Mouse (Mus musculus): ENCODE data around the gene Stxbp5l. TPM values are rescaled to one million over a fixed set of nuclear protein-coding genes. Genes with fewer than 3 reads are reported as not detected.

Stxbp5l gene
- 0.12 and 0.24 TPM in 2 replicates for polyA plus RNA-seq (2014; fragmentation: Nextera tagmentation; extraction: Ambion mirVana)

- peaks cover 11% of the 10 kb centered on the region; the same call in 1 of the 2 replicates for H3K27me3 ChIP-seq (ENCODE audit: insufficient read depth, low read length)
- peaks cover 4% of the 10 kb centered on the region; the same call in 1 of the 2 replicates for H3K4me1 ChIP-seq (ENCODE audit: insufficient read depth)
- H3K9ac ChIP-seq: no peak within 1 kb of the TSS
- ATAC-seq (ENCODE audit: insufficient read depth): peak; percentile 99
- H3K4me2 ChIP-seq: peak within 1 kb of the TSS; percentile 95
- H3K36me3 ChIP-seq (ENCODE audit: insufficient read depth): no peaks in the 10 kb centered on the region
- DNase-seq: peak; percentile 92
- no peak within 1 kb of the TSS for H3K27ac ChIP-seq (ENCODE audit: low read depth)
- no peaks in the 10 kb centered on the region for H3K9me3 ChIP-seq (ENCODE audit: low read depth, low read length)
- H3K4me3 ChIP-seq (ENCODE audit: low read depth, low read length): peak within 1 kb of the TSS; percentile 47
- no peak for TF ChIP-seq CTCF (IDR thresholded peaks at IDR 0.05; ENCODE audit: low read depth)
- under 1% methylated on average over 33 of the region's 33 CpGs for WGBS
These were observed at the start of gene Stxbp5l for GRCm38 (mm10) chr16:37384821-37385344. Gene Stxbp5l (minus strand): TSS chr16:37384962.

DNA sequence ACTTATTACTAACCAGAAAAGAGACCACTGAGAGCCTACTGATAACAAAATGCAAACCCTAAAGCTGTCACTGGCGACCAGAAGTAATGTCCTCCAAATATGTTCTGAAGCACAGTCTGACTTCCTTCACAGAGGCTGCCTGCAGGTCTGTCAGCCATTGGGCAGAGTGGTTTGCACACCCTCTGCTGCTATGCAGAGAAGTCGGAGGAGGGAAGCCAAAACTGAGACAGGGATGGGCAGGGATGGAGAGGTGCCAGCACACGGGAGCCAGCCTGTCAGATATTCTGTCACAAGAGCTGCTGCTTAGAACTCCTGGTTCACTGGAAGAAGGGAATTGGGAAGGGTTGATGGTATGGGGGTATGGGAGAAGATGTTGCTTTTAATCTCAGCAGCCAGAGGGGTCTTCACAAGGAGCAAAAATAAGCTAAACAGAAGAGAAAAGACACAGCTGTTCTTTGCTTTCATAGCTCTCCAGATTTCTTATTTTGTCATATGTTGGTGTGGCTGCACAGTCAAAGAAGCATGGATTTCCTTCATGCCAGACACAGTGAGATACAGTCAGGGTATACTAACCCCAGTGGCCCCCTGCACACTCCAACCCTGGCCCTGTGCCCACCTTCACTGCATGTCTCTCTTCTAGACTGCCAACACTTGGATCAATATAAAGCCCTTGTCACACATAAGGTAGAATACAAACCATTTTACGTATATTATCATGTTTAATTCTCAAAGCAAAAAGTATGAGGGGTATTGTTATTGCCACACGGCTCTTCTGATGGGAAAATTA is 48.8 kb upstream of the Stxbp5l start:
- Histone ChIP-seq H3K9ac (no peak overlapping the region), H3K4me1 (ENCODE audit: insufficient read depth) (no peaks in the 10 kb centered on the region), H3K4me2 (no peak overlapping the region), H3K4me3 (ENCODE audit: low read depth, low read length) (no peak overlapping the region), H3K9me3 (ENCODE audit: low read depth, low read length) (no peaks in the 10 kb centered on the region), H3K27ac (ENCODE audit: low read depth) (no peak overlapping the region), H3K36me3 (ENCODE audit: insufficient read depth) (no peaks in the 10 kb centered on the region), H3K27me3 (ENCODE audit: insufficient read depth, low read length) (no peaks in the 10 kb centered on the region)
- WGBS: 39% methylated on average over 5 of the region's 5 CpGs
- ATAC-seq (ENCODE audit: insufficient read depth) (peak; percentile 81; the same call in 1 of the 2 replicates), DNase-seq (peak; percentile 49)
- no peak for TF ChIP-seq CTCF (IDR thresholded peaks at IDR 0.05; ENCODE audit: low read depth)

DNA sequence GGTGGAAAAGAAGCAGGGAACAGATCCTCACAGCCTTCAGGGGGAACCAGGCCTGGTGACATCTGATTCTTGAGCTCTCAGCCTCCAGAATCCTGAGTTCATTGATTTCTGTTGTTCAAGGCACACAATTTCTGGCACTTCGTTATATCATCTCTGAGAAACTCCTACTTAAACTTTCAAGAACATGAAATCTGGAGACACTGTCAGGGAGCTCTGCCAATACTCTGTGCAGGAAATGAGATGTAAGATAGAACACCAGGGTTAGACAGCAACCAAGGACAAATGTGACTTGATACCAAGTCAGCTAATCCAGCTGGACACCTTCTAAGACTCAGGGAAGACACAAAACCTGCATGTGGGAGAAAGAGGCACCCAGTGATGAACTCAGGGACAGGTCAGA is 40.7 kb upstream of the Stxbp5l start:
- 36% methylated on average over 1 of the region's 1 CpGs for WGBS
- no peak overlapping the region for H3K4me3 ChIP-seq (ENCODE audit: low read depth, low read length)

DNA sequence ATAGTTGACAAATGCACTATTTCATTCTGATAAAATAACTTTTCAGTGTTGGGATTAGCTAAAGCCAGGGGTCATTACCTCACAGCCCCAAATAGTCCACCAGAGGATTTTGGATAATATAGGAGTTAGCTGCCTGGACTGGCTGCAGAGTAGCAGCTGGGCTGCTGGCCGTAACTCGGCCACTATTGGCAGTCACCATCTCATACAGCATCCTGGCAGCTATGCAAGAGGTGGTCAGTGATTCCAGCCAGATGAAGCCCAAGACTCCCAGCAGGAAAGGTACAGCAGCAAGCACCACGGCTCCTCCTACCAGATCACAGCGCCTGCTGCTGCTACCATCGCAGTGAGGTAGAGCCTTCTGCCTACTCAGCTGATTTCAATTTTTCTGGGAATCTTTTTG is 38.1 kb upstream of the Stxbp5l start:
- no peak for TF ChIP-seq CTCF (IDR thresholded peaks at IDR 0.05; ENCODE audit: low read depth)
- no peaks in the 10 kb centered on the region for H3K9me3 ChIP-seq (ENCODE audit: low read depth, low read length)
- WGBS: 65% methylated on average over 5 of the region's 5 CpGs
- no peak for DNase-seq
- no peak overlapping the region for H3K27ac ChIP-seq (ENCODE audit: low read depth)
- no peak overlapping the region for H3K9ac ChIP-seq
- H3K27me3 ChIP-seq (ENCODE audit: insufficient read depth, low read length): no peaks in the 10 kb centered on the region
- H3K4me2 ChIP-seq: no peak overlapping the region
- no peak for ATAC-seq (ENCODE audit: insufficient read depth)
- H3K36me3 ChIP-seq (ENCODE audit: insufficient read depth): no peaks in the 10 kb centered on the region
- H3K4me1 ChIP-seq (ENCODE audit: insufficient read depth): no peaks in the 10 kb centered on the region
- H3K4me3 ChIP-seq (ENCODE audit: low read depth, low read length): no peak overlapping the region

More for the DNA sequence above, 40.7 kb upstream of the Stxbp5l start:
- Histone ChIP-seq H3K4me1 (ENCODE audit: insufficient read depth) (no peaks in the 10 kb centered on the region), H3K9ac (no peak overlapping the region), H3K27ac (ENCODE audit: low read depth) (no peak overlapping the region), H3K27me3 (ENCODE audit: insufficient read depth, low read length) (no peaks in the 10 kb centered on the region), H3K9me3 (ENCODE audit: low read depth, low read length) (no peaks in the 10 kb centered on the region), H3K36me3 (ENCODE audit: insufficient read depth) (no peaks in the 10 kb centered on the region), H3K4me2 (no peak overlapping the region)
- TF ChIP-seq CTCF (IDR thresholded peaks at IDR 0.05; ENCODE audit: low read depth): no peak
- ATAC-seq (ENCODE audit: insufficient read depth): no peak
- DNase-seq: no peak

GRCm38 (mm10) chr16:37421851-37422250 is 37.1 kb upstream of the Stxbp5l start:
- Histone ChIP-seq H3K27me3 (ENCODE audit: insufficient read depth, low read length) (no peaks in the 10 kb centered on the region), H3K9me3 (ENCODE audit: low read depth, low read length) (no peaks in the 10 kb centered on the region), H3K9ac (no peak overlapping the region), H3K4me1 (ENCODE audit: insufficient read depth) (no peaks in the 10 kb centered on the region), H3K4me3 (ENCODE audit: low read depth, low read length) (no peak overlapping the region), H3K27ac (ENCODE audit: low read depth) (no peak overlapping the region), H3K36me3 (ENCODE audit: insufficient read depth) (no peaks in the 10 kb centered on the region), H3K4me2 (no peak overlapping the region)
- 81% methylated on average over 3 of the region's 3 CpGs for WGBS
- no peak for TF ChIP-seq CTCF (IDR thresholded peaks at IDR 0.05; ENCODE audit: low read depth)
- DNase-seq (no peak), ATAC-seq (ENCODE audit: insufficient read depth) (no peak)

DNA sequence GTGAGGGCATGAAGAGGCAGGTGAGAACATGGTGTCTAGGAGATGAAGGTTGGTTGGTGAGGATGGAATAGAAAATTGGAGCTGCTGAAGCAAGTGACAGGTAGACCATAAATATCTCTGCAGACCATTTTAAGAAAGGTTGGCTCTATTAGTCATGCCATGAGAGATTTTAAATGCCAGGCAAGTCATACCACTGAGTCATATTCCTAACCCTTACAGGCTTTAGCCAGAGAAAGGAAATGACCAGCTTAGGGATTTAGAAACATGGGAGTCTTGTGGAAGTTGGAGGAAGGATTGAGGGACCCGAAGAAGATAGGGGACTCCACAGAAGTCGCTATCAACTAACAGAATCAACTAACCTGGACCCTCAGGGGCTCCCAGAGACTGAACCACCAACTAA is 35.8 kb upstream of the Stxbp5l start:
- DNase-seq (no peak), ATAC-seq (ENCODE audit: insufficient read depth) (no peak)
- Histone ChIP-seq H3K4me2 (no peak overlapping the region), H3K9me3 (ENCODE audit: low read depth, low read length) (no peaks in the 10 kb centered on the region), H3K36me3 (ENCODE audit: insufficient read depth) (no peaks in the 10 kb centered on the region), H3K27me3 (ENCODE audit: insufficient read depth, low read length) (no peaks in the 10 kb centered on the region), H3K4me3 (ENCODE audit: low read depth, low read length) (no peak overlapping the region), H3K9ac (no peak overlapping the region), H3K27ac (ENCODE audit: low read depth) (no peak overlapping the region), H3K4me1 (ENCODE audit: insufficient read depth) (no peaks in the 10 kb centered on the region)
- no peak for TF ChIP-seq CTCF (IDR thresholded peaks at IDR 0.05; ENCODE audit: low read depth)
- WGBS: 74% methylated on average over 2 of the region's 2 CpGs

- Histone ChIP-seq H3K27me3 (ENCODE audit: insufficient read depth, low read length) (no peaks in the 10 kb centered on the region), H3K36me3 (ENCODE audit: insufficient read depth) (no peaks in the 10 kb centered on the region), H3K4me2 (no peak overlapping the region), H3K27ac (ENCODE audit: low read depth) (no peak overlapping the region), H3K4me3 (ENCODE audit: low read depth, low read length) (no peak overlapping the region), H3K9me3 (ENCODE audit: low read depth, low read length) (no peaks in the 10 kb centered on the region), H3K9ac (no peak overlapping the region), H3K4me1 (ENCODE audit: insufficient read depth) (no peaks in the 10 kb centered on the region)
- ATAC-seq (ENCODE audit: insufficient read depth) (no peak), DNase-seq (no peak)
- 48% methylated on average over 4 of the region's 4 CpGs for WGBS
- no peak for TF ChIP-seq CTCF (IDR thresholded peaks at IDR 0.05; ENCODE audit: low read depth)
These were observed 20.8 kb upstream of the Stxbp5l start for GRCm38 (mm10) chr16:37405536-37405935.

All from lung, embryonic 14.5 days (tissue).